Mouse (Mus musculus) G1E (cell line): Measurements from ENCODE around the gene Utp20. TPM values are rescaled to one million over a fixed set of nuclear protein-coding genes. Genes with fewer than 3 reads are reported as not detected.

Source experiments
- ATAC-seq: 2 replicates; pipeline ENCODE4 v1.8.0; 2016; ENCODE audit warnings: mild to moderate bottlenecking; ENCODE audit not compliant: insufficient number of reproducible peaks, poor library complexity, low FRiP score, severe bottlenecking; ENCODE audit errors: extremely low read depth
- DNase-seq: peaks from one replicate; pipeline ENCODE4 v3.0.0; 2012; ENCODE audit warnings: low spot score
- H3K27me3 ChIP-seq: 2 replicates; pipeline ENCODE4 v1.6.1; 2012; ENCODE audit warnings: mild to moderate bottlenecking, low read length, inconsistent platforms; ENCODE audit not compliant: insufficient read depth
- H3K36me3 ChIP-seq: replicated peaks from 2 replicates; pipeline ENCODE3; 2012; ENCODE audit warnings: mild to moderate bottlenecking, inconsistent platforms
- H3K4me1 ChIP-seq: 2 replicates; pipeline ENCODE4 v1.6.1; 2012; ENCODE audit warnings: low read depth, low read length, inconsistent platforms, mixed read lengths; ENCODE audit not compliant: insufficient read depth
- H3K4me3 ChIP-seq: 2 replicates; pipeline ENCODE4 v1.5.1; 2012; ENCODE audit warnings: low read depth, mild to moderate bottlenecking, inconsistent platforms, low read length, moderate library complexity, mixed read lengths
- H3K9me3 ChIP-seq: replicated peaks from 2 replicates; pipeline ENCODE4 v1.6.1; 2012; ENCODE audit warnings: inconsistent platforms
- CTCF ChIP-seq: IDR thresholded peaks from 2 replicates; pipeline ENCODE4 v1.5.1; 2012; ENCODE audit warnings: low read depth, low read length, inconsistent platforms, mixed read lengths
- GATA1 ChIP-seq: IDR thresholded peaks from 2 replicates; pipeline ENCODE4 v1.6.1; 2012; ENCODE audit warnings: borderline replicate concordance, low read length, inconsistent platforms, mixed read lengths
- GATA2 ChIP-seq: IDR thresholded peaks from 2 replicates; pipeline ENCODE4 v1.6.1; 2012; ENCODE audit warnings: low read depth, low read length, inconsistent platforms, borderline replicate concordance
- POLR2AphosphoS5 ChIP-seq: IDR thresholded peaks from 2 replicates; pipeline ENCODE4 v1.6.1; 2012; ENCODE audit warnings: low read depth, low read length, inconsistent platforms; ENCODE audit not compliant: insufficient replicate concordance
- TAL1 ChIP-seq: conservative IDR thresholded peaks from 2 replicates; pipeline ENCODE4 v1.6.1; 2012; ENCODE audit warnings: low read depth, low read length, inconsistent platforms, mixed read lengths
- polyA plus RNA-seq: library from polyadenylated mRNA; stranded (reverse); fragments of >175 nt; gene quantifications from 2 replicates; pipeline ENCODE4 v1.2.3, GENCODE M21; 2012
- total RNA-seq, 2 experiments: library from RNA; stranded (forward) in 1 of 2; stranded (reverse) in 1 of 2; fragments of 200-1000 nt in 1 of 2; fragments of >200 nt in 1 of 2; fragmentation: Nextera tagmentation in 1 of 2; gene quantifications; 2 replicates each; pipeline ENCODE4 v1.2.3; 2014 to 2017

Utp20 gene
- total and polyA plus RNA-seq, 3 experiments, result 33.7 to 50.5 (median 34.3) TPM

DNA sequence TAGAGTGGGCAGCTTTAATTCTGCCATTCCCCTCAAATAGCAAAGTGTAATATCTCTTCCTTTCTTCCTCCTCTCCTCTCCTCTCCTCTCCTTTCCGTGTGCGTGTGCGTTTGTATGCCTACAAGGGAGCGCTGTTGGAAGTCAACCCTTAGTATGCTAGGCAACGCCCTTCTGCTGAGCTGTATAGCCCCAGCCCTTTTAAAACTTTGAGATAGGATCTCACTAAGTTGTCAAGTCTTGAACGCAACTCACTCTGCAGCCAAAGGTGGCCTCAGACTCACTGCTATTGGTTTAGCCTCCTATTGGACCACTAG, 94.3 kb downstream of the Utp20 start:
- peaks cover 32% of the 10 kb centered on the region for H3K36me3 ChIP-seq
- peak overlapping the region; percentile 97 for H3K4me3 ChIP-seq
- peaks cover 7% of the 10 kb centered on the region; the same call in 1 of the 2 replicates for H3K27me3 ChIP-seq
- TF ChIP-seq CTCF (no peak), GATA2 (no peak), POLR2AphosphoS5 (no peak), TAL1 (no peak), GATA1 (no peak)
- no peak for DNase-seq
- H3K9me3 ChIP-seq, result no peaks in the 10 kb centered on the region
- peaks cover 29% of the 10 kb centered on the region for H3K4me1 ChIP-seq
- ATAC-seq, result peak; percentile 52

DNA sequence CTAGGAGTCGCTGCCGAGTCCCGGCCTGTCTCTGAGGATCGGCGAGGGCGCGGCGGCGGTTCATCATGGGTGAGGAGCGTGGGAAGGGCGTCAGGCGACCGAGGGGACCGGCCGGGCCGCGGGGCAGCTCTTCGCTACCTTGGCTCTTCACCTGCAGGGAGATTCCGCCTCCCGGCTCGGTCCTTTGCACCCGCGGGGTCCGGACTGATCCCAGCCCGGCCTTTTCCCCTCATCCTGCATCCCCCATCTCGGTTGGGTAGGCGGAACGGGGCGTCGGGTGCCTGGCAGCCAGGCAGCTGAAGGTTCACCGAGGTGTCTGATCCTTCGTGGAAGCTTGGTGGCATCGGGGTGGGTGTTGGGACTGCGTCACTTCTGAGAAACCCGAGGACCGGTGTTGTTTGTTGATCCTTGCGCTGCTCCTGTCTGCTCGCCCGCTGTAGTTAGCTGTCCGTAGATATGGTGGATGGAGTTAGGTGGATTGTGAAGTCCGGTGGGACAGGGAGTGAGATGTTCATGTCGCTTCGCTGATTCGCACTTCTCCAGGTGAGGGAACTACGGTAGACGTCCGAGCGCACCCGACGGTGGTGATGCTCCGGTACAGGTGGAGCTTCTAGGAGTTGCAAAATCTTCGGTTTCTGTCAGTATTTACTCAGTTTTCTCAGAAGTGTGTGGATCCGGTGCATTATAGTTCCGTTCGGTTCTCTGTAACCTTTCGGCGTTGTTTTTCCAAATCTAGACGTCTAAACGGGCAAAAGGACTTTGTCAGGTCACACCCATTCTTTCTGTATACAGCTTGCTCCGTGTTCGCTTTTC, 94.9 kb downstream of the Utp20 start:
- Histone ChIP-seq H3K4me3 (peak overlapping the region; percentile 97), H3K36me3 (peaks cover 27% of the 10 kb centered on the region), H3K27me3 (peaks cover 7% of the 10 kb centered on the region; the same call in 1 of the 2 replicates), H3K4me1 (peaks cover 30% of the 10 kb centered on the region), H3K9me3 (no peaks in the 10 kb centered on the region)
- TF ChIP-seq TAL1, result no peak
- ATAC-seq, result no peak
- peak; percentile 26 for DNase-seq

DNA sequence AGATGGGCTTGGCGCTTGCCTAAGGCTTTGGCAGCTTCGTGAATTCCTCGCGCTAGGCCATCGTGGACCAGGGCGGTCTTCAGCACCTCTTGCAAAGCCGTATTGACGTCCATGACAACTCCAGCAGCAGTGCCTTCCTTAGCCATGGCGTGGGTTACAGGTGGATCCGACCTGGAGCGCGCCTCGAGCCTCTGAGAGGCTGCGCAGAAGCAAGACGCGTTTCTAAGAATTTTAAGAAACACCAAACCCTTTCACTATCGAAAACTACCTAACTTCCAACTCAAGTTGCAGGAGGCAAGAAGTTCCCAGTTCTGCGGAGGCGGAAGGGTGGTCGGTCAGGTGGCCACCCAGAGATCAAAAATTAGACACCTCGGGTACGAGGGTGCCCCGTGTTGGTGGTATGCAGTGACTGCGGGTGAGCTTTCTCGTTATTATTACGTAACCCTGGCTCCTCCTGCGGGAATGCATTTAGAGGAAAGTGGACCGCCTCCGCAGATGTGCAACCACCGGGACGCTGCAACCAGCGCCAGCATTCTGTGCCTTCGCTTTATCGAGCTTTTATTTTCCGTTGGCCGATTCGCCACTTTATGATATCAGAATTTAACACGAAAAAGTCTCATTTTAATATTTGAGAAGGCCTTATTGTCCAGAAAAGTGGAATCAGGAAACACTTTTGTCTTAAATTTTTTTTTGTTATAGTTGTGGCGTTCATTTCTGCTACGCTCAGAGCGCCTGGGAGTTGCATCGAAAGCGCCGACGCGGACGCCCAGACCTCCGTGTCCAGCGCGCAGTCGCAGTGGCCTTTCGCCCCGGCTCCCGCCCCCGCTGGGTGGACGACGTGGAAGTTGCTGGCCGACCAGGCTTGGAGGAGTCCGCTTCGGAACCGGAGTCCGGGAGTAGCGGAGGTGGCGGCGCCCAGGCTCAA, 95.8 kb downstream of the Utp20 start, which contains the start of gene Arl1:
Gene Arl1, plus strand, starts transcription at position 288 of the 925 bp plus-strand sequence.
- H3K9me3 ChIP-seq, result no peaks in the 10 kb centered on the region
- H3K4me1 ChIP-seq, result peaks cover 30% of the 10 kb centered on the region
- H3K4me3 ChIP-seq, result peak within 1 kb of the TSS; percentile 97
- ATAC-seq (peak; percentile 86), DNase-seq (peak; percentile 73)
- peaks cover 19% of the 10 kb centered on the region for H3K36me3 ChIP-seq
- peaks cover 7% of the 10 kb centered on the region; the same call in 1 of the 2 replicates for H3K27me3 ChIP-seq
- no peak for TF ChIP-seq TAL1
- no peak for TF ChIP-seq CTCF
- no peak for TF ChIP-seq GATA2
- TF ChIP-seq GATA1, result no peak
- no peak for TF ChIP-seq POLR2AphosphoS5

DNA sequence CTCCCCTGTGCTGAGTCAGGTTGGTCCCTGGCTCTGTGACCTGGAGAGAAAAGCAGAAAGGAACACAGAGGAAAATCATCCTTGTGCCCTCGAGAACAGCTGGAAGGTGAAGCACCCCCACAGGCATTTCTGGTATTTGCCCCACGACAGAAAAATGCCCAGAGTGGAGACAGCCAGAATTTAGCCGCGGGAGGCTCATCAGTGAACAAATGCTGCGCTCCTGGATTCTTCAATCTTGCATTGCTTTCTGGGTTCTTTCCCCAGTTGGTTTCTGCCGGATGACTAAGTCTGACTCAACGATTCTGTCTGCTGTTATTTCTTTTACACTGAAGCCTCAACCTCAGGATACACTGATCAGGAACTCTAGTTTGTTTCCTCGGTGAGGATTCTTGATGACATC, 98.4 kb downstream of the Utp20 start:
- H3K9me3 ChIP-seq, result no peaks in the 10 kb centered on the region
- peaks cover 12% of the 10 kb centered on the region for H3K27me3 ChIP-seq
- DNase-seq (no peak), ATAC-seq (no peak)
- peaks cover 3% of the 10 kb centered on the region for H3K36me3 ChIP-seq
- peaks cover 23% of the 10 kb centered on the region for H3K4me1 ChIP-seq
- no peak overlapping the region for H3K4me3 ChIP-seq
- no peak for TF ChIP-seq CTCF
- TF ChIP-seq GATA2, result no peak
- TF ChIP-seq POLR2AphosphoS5, result no peak
- TF ChIP-seq TAL1, result no peak
- no peak for TF ChIP-seq GATA1

DNA sequence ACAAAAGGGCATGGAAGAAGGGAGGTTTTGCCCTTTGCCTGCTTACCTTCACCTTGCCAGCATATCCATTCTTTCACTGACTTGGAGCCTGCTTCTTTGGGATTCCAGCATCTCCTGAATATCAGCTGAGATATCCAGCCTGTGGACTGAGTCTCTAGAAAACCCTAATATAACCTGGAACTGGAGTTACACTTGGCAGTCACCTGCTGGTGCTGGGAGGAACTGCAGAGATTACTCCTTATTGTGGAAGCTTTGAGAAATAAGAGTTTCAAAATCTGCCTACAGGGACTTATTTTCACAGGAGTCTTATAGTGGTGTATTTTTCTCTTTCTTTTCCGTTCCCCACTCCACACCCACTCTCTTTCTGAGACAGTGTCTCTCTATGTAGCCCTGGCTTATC, 99.5 kb downstream of the Utp20 start:
- H3K4me1 ChIP-seq, result peaks cover 15% of the 10 kb centered on the region
- no peaks in the 10 kb centered on the region for H3K36me3 ChIP-seq
- no peak for ATAC-seq
- H3K4me3 ChIP-seq, result no peak overlapping the region
- H3K27me3 ChIP-seq, result peaks cover 19% of the 10 kb centered on the region
- TF ChIP-seq TAL1 (no peak), POLR2AphosphoS5 (no peak), GATA1 (no peak), CTCF (peak; percentile 26; the same call in 1 of the 2 replicates)
- DNase-seq, result no peak
- H3K9me3 ChIP-seq, result no peaks in the 10 kb centered on the region

DNA sequence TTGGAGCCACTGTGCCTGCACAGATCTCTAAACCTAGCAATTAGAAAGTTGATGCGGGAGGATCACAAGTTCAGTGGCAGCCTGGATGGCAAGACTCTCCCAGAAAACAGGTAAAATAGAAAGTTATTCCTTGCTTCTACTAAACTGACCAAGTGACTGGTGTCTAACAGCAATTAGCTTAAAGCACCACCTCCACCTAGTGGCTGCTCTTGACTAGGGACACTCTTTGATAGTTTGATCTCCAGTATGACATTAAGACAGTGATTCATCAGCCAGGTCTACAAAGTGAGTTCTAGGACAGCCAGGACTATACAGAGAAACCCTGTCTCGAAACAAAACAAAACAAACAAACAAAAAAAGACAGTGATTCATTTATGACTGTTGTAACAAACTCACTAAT, 101.3 kb downstream of the Utp20 start:
- no peak for TF ChIP-seq POLR2AphosphoS5
- no peak for TF ChIP-seq GATA2
- TF ChIP-seq CTCF, result no peak
- Histone ChIP-seq H3K9me3 (no peaks in the 10 kb centered on the region), H3K4me3 (no peak overlapping the region), H3K36me3 (no peaks in the 10 kb centered on the region), H3K4me1 (peaks cover 6% of the 10 kb centered on the region), H3K27me3 (peaks cover 29% of the 10 kb centered on the region)
- DNase-seq (no peak), ATAC-seq (peak; percentile 67; the same call in 1 of the 2 replicates)
